In the genomic region with DNA sequence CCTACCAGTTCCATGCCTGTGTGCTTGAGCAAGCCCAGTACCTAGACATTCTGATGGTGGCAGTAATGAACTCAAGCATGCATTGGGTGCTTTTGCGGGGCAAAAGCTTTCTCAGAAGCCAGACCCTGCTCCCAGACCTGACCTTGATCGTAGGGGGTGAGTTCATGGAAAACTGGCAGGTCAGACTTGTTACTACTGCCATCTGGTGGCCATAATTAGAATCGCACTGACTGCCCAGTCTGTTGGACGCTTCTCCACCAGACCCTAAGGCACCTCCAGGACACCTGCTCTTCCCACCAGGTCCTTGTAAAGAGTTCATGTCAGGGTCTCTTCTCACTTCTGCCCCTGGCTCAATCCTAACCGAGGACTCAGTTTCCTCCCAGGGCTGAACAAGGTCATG, we compare ENCODE assay signal across 9 mouse cellular contexts. TPM values are rescaled to one million over a fixed set of nuclear protein-coding genes. Genes with fewer than 3 reads are reported as not detected.
DNase-seq lines count a peak whose midpoint lies in the region; ATAC-seq and TF ChIP-seq lines count a peak whose summit lies in the region.
"Had no signal": no experiment of that assay in that cellular context is flagged by ENCODE, and none has a peak within 500 bp of the region (broad histone marks: within the 10 kb centered on the region; RNA-seq: fewer than 3 reads in every experiment).

No protein-coding gene starts in this region.

- H3K27ac ChIP-seq in forebrain, embryonic 10.5 days: no peak overlapping the region
- H3K27ac ChIP-seq in forebrain, embryonic 13.5 days: no peak overlapping the region
- H3K27ac ChIP-seq in liver, postnatal 0 days (ENCODE audit: low read depth): no peak overlapping the region
- H3K27ac ChIP-seq: limb, embryonic 15.5 days had no signal

- H3K27me3 ChIP-seq in forebrain, embryonic 10.5 days (ENCODE audit: poor library complexity, severe bottlenecking): peaks cover 27% of the 10 kb centered on the region
- H3K27me3 ChIP-seq in forebrain, embryonic 13.5 days: peaks cover 26% of the 10 kb centered on the region
- H3K27me3 ChIP-seq in liver, postnatal 0 days (ENCODE audit: insufficient read depth, low read length): no peaks in the 10 kb centered on the region

- ATAC-seq in forebrain, embryonic 13.5 days: no peak
- peak; percentile 35; the same call in 1 of the 2 replicates for ATAC-seq in liver, postnatal 0 days

- no peak overlapping the region for H3K4me3 ChIP-seq in forebrain, embryonic 10.5 days
- H3K4me3 ChIP-seq in forebrain, embryonic 13.5 days: no peak overlapping the region
- H3K4me3 ChIP-seq in liver, postnatal 0 days (ENCODE audit: low read depth, low read length): no peak overlapping the region
- H3K4me3 ChIP-seq: limb, embryonic 15.5 days had no signal

- H3K9me3 ChIP-seq in forebrain, embryonic 10.5 days: no peaks in the 10 kb centered on the region
- H3K9me3 ChIP-seq in forebrain, embryonic 13.5 days (replicated peaks): no peaks in the 10 kb centered on the region
- H3K9me3 ChIP-seq in liver, postnatal 0 days (ENCODE audit: low read length): no peaks in the 10 kb centered on the region
- H3K9me3 ChIP-seq: limb, embryonic 15.5 days had no signal

- no peak overlapping the region for H3K4me2 ChIP-seq in forebrain, embryonic 13.5 days
- H3K4me2 ChIP-seq in liver, postnatal 0 days (ENCODE audit: low read depth, low read length): no peak overlapping the region
- H3K4me2 ChIP-seq: limb, embryonic 15.5 days had no signal

- H3K36me3 ChIP-seq in forebrain, embryonic 10.5 days (replicated peaks): no peaks in the 10 kb centered on the region
- peaks cover 42% of the 10 kb centered on the region for H3K36me3 ChIP-seq in forebrain, embryonic 13.5 days (ENCODE audit: poor library complexity, severe bottlenecking)
- no peaks in the 10 kb centered on the region for H3K36me3 ChIP-seq in liver, postnatal 0 days (replicated peaks; ENCODE audit: insufficient read depth, low read length)
- H3K36me3 ChIP-seq: limb, embryonic 15.5 days had no signal

- H3K4me1 ChIP-seq in forebrain, embryonic 10.5 days: peaks cover 9% of the 10 kb centered on the region
- H3K4me1 ChIP-seq in forebrain, embryonic 13.5 days: no peaks in the 10 kb centered on the region
- peaks cover 3% of the 10 kb centered on the region; the same call in 1 of the 2 replicates for H3K4me1 ChIP-seq in liver, postnatal 0 days (ENCODE audit: insufficient read depth)

- peak; percentile 90 for TF ChIP-seq CTCF in liver, postnatal 0 days (IDR thresholded peaks at IDR 0.05; ENCODE audit: low read depth)

- no peak overlapping the region for H3K9ac ChIP-seq in forebrain, embryonic 13.5 days
- no peak overlapping the region for H3K9ac ChIP-seq in liver, postnatal 0 days (replicated peaks)
- H3K9ac ChIP-seq: limb, embryonic 15.5 days had no signal

- 4% methylated on average over 5 of the region's 5 CpGs for WGBS in forebrain, embryonic 10.5 days
- 3% methylated on average over 5 of the region's 5 CpGs for WGBS in forebrain, embryonic 13.5 days
- WGBS in liver, postnatal 0 days (ENCODE audit: insufficient replicate concordance): 3% methylated on average over 5 of the region's 5 CpGs

- DNase-seq in forebrain, embryonic 10.5 days (ENCODE audit: extremely low spot score, low spot score): peak; percentile 51
- DNase-seq in CD8-positive naive resting alpha-beta T cell, adult 2 months (ENCODE audit: low read depth in 2 of 2, low spot score in 2 of 2): peak; percentile 13 to 31
- peak; percentile 44 for DNase-seq in c-Kit-positive CD71-positive TER-119-positive erythroid progenitor cells, embryonic 14.5 days (ENCODE audit: low spot score)
- peak; percentile 28 to 45 for DNase-seq in frontal cortex, postnatal 36 days (ENCODE audit: low spot score in 2 of 2)
- peak; percentile 80 for DNase-seq in kidney, postnatal 10 days
- DNase-seq in liver, postnatal 0 days: peak; percentile 64
- peak; percentile 81 for DNase-seq in retina, postnatal 1 day

- TF ChIP-seq EP300 in liver, postnatal 0 days (IDR thresholded peaks at IDR 0.05; ENCODE audit: low read depth): no peak

RNA-seq across cellular contexts. Expression of gene Trim67, which starts 34.5 kb away (rescaled TPM):
- polyA plus RNA-seq in forebrain, embryonic 10.5 days (2016; fragmentation: Nextera tagmentation; extraction: Ambion mirVana): 0.18 and 0.35 TPM in 2 replicates
- polyA plus RNA-seq in forebrain, embryonic 13.5 days (2015; fragmentation: Nextera tagmentation; extraction: Ambion mirVana): 9.4 and 9.8 TPM in 2 replicates
- 0.05 and 0.06 TPM in 2 replicates for polyA plus RNA-seq in liver, postnatal 0 days (2015; fragmentation: Nextera tagmentation; extraction: Ambion mirVana)

RNA-seq across cellular contexts. Expression of gene Gnpat, which starts 35.4 kb away (rescaled TPM):
- 156 and 157 TPM in 2 replicates for polyA plus RNA-seq in forebrain, embryonic 10.5 days (2016; fragmentation: Nextera tagmentation; extraction: Ambion mirVana)
- 100 and 110 TPM in 2 replicates for polyA plus RNA-seq in forebrain, embryonic 13.5 days (2015; fragmentation: Nextera tagmentation; extraction: Ambion mirVana)
- polyA plus RNA-seq in liver, postnatal 0 days (2015; fragmentation: Nextera tagmentation; extraction: Ambion mirVana): 20.9 and 24.2 TPM in 2 replicates

RNA-seq across cellular contexts. Expression of gene 2810004N23Rik, which starts 35.5 kb away (rescaled TPM):
- polyA plus RNA-seq in forebrain, embryonic 10.5 days (2016; fragmentation: Nextera tagmentation; extraction: Ambion mirVana): 81.0 and 83.7 TPM in 2 replicates
- polyA plus RNA-seq in forebrain, embryonic 13.5 days (2015; fragmentation: Nextera tagmentation; extraction: Ambion mirVana): 48.0 and 48.3 TPM in 2 replicates
- 16.8 and 17.6 TPM in 2 replicates for polyA plus RNA-seq in liver, postnatal 0 days (2015; fragmentation: Nextera tagmentation; extraction: Ambion mirVana)

Comparison
In these comparisons a context has a peak if more than half of its experiments do, and no peak if none do; other contexts are left out.
1. DNase-seq: peak in every context shown above with its lines; median percentile 81 in retina, postnatal 1 day; 80 in kidney, postnatal 10 days; 64 in liver, postnatal 0 days; 51 in forebrain, embryonic 10.5 days; 44 in c-Kit-positive CD71-positive TER-119-positive erythroid progenitor cells, embryonic 14.5 days; 36 in frontal cortex, postnatal 36 days; 22 in CD8-positive naive resting alpha-beta T cell, adult 2 months.